Mouse (Mus musculus) neural tube, embryonic 13.5 days (tissue): ENCODE data around the gene Tff3. TPM values are rescaled to one million over a fixed set of nuclear protein-coding genes. Genes with fewer than 3 reads are reported as not detected.

Experiments used
- ATAC-seq: fragments of 200-750 bp; cut with Nextera tagmentation; 2 replicates; pipeline ENCODE4 v1.8.0; 2017; ENCODE audit warnings: low read depth, mild to moderate bottlenecking, moderate TSS enrichment, moderate library complexity
- H3K27ac ChIP-seq: fragments of 300-500 bp; sonication (generic); replicated peaks from 2 replicates; pipeline ENCODE4 v1.5.1; 2015; ENCODE audit warnings: moderate library complexity, mild to moderate bottlenecking, inconsistent platforms
- H3K27me3 ChIP-seq: fragments of 300-500 bp; sonication (generic); 2 replicates; pipeline ENCODE4 v1.6.1; 2015; ENCODE audit warnings: mild to moderate bottlenecking, inconsistent platforms
- H3K36me3 ChIP-seq: fragments of 300-500 bp; sonication (generic); 2 replicates; pipeline ENCODE4 v1.6.1; 2015; ENCODE audit warnings: mild to moderate bottlenecking, inconsistent platforms
- H3K4me1 ChIP-seq: fragments of 300-500 bp; sonication (generic); replicated peaks from 2 replicates; pipeline ENCODE4 v1.6.1; 2015; ENCODE audit warnings: inconsistent platforms
- H3K4me2 ChIP-seq: fragments of 300-500 bp; sonication (generic); 2 replicates; pipeline ENCODE4 v1.6.1; 2015; ENCODE audit warnings: inconsistent platforms, mild to moderate bottlenecking, moderate library complexity
- H3K4me3 ChIP-seq: fragments of 300-500 bp; sonication (generic); 2 replicates; pipeline ENCODE4 v1.5.1; 2015; ENCODE audit warnings: mild to moderate bottlenecking, inconsistent platforms
- H3K9ac ChIP-seq: fragments of 300-500 bp; sonication (generic); 2 replicates; pipeline ENCODE4 v1.6.1; 2015; ENCODE audit warnings: moderate library complexity, mild to moderate bottlenecking, inconsistent platforms
- H3K9me3 ChIP-seq: fragments of 300-500 bp; sonication (generic); 2 replicates; pipeline ENCODE4 v1.6.1; 2016; ENCODE audit warnings: inconsistent platforms
- WGBS: fragments of 180-500 bp; shearing (Covaris S2); methylation state at CpG from one replicate; pipeline ENCODE4 v1.1.7; 2015; 5-methylcytosine and 5-hydroxymethylcytosine counted together
- polyA plus RNA-seq: library from polyadenylated mRNA; unstranded; fragments of >200 nt; fragmentation: Nextera tagmentation; extraction: Ambion mirVana; gene quantifications from 2 replicates; pipeline ENCODE4 v1.2.1, GENCODE M21; 2015

The Tff3 gene
- polyA plus RNA-seq, 1 experiment from 2014 or later, result 2.8 TPM

DNA sequence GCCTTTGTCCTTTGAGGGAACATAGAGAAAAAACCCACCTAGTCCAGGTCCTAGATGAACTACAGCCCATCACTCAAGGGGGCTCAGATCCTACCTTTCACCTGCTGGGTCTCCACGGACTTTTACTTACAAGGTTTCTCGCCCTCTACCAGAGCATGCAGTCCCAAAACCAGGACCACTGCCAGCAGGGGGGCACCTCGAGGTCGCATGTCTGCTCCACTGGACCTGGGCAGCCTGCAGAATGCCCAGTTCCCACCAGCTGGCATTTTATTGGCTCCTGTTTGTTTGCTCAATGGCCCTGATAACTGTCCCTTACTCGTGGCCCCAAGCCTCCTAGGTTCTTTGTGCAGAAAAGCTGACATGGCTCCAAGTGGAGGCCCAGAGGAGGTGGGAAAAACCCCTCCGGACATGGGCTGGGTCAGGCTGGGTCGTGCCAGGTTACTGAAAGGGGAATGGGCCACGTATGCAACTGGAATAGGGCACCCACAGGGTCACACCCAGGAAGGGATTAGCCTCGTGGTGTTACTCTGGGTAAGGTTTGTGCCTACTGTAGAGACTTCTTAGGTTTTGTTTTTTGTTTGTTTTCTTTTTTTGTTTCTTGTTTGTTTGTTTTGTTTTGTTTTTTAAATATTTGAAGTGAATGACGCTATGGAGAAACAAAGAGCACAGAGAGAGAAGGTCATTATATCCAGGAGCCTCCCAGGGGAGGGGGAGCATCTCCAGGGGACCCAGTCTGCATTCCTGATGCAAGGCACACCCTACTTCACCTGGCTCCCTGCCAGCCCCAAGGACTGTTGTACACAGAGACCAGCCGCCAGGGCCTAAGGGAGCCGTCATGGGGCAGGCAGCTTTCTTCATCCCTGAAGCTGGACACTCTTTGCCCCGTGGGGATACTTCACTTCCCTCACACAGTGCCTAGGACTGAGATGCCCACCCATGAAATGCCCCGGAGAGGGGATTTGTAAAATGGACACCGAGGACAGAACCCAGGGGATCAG lies 14.9 kb upstream of the Tff3 start, which contains the start of gene Tff2:
Gene Tff2 (minus strand): TSS at position 243 of the 998 bp plus-strand sequence.
- H3K9me3 ChIP-seq, result peaks cover 4% of the 10 kb centered on the region; the same call in 1 of the 2 replicates
- H3K4me2 ChIP-seq, result no peak within 1 kb of the TSS
- no peak within 1 kb of the TSS for H3K4me3 ChIP-seq
- no peak; the same call in 1 of the 2 replicates for ATAC-seq
- no peaks in the 10 kb centered on the region for H3K27me3 ChIP-seq
- 62% methylated on average over 15 of the region's 15 CpGs for WGBS
- peaks cover 9% of the 10 kb centered on the region; the same call in 1 of the 2 replicates for H3K4me1 ChIP-seq
- H3K36me3 ChIP-seq, result no peaks in the 10 kb centered on the region
- no peak within 1 kb of the TSS for H3K9ac ChIP-seq
- no peak within 1 kb of the TSS for H3K27ac ChIP-seq

DNA sequence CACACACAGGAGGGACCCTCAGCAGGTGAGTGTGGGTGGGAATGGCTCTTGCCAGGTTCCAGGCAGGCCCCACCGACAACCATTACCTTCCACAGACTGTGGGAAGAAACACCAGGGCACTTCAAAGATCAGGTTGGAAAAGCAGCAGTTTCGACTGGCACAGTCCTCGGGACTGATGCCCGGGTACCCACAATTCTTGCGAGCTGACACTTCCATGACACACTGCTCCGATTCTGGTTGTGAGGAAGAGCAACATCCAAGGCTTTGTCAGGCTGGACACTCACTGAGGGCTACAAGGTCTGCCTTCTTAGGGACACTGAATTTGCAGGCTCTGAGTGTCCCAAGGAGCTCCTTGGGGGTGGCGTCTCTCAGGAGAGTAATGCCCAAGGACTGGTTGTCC lies 12.7 kb upstream of the Tff3 start:
- Histone ChIP-seq H3K4me2 (no peak overlapping the region), H3K4me3 (no peak overlapping the region), H3K4me1 (peaks cover 9% of the 10 kb centered on the region; the same call in 1 of the 2 replicates), H3K36me3 (no peaks in the 10 kb centered on the region), H3K27me3 (no peaks in the 10 kb centered on the region), H3K9me3 (no peaks in the 10 kb centered on the region; the same call in 1 of the 2 replicates), H3K9ac (no peak overlapping the region), H3K27ac (no peak overlapping the region)
- WGBS, result 94% methylated on average over 7 of the region's 7 CpGs
- ATAC-seq, result no peak

DNA sequence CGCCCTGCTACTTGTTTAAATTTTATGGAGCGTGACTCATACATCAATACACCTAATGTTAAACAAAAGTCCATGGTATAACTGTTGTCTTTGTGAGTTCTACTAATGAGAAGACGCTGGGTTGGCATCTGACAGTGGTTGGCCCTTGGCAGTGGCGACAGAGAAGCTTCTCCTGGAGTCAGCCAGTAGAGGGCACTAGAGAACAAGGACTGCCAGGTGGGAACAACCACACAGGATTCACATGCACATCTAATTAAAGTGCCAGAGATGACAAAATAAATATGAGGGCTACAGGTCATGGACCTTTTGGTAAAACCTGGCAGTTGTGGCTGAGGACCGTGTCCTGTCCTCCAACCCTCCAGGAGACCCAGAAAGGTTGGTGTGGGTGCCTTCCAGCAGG lies 9.0 kb upstream of the Tff3 start:
- no peaks in the 10 kb centered on the region for H3K9me3 ChIP-seq
- no peaks in the 10 kb centered on the region for H3K36me3 ChIP-seq
- no peak overlapping the region for H3K9ac ChIP-seq
- no peaks in the 10 kb centered on the region for H3K4me1 ChIP-seq
- no peak overlapping the region for H3K4me3 ChIP-seq
- H3K27ac ChIP-seq, result no peak overlapping the region
- no peaks in the 10 kb centered on the region for H3K27me3 ChIP-seq
- WGBS, result 16% methylated on average over 5 of the region's 5 CpGs
- ATAC-seq, result peak; percentile 47; the same call in 1 of the 2 replicates
- no peak overlapping the region for H3K4me2 ChIP-seq

DNA sequence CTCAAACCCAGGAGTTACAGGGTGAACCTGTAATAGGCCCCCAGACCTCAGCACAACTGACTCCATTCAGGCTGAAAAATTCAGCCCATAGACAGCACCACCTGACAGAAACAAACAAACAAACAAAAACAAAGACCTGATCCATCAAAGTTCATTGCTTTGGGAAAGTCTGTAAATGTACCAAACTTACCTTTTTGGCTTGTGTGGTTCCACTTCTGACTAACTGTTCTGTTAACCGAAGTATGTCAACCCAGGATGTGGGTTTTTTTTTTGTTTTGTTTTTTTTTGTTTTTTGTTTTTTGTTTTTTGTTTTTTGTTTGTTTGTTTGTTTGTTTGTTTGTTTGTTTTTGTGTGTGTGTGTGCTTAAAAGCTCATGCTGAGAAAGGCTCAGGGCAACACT lies 7.4 kb upstream of the Tff3 start:
- Histone ChIP-seq H3K9me3 (no peaks in the 10 kb centered on the region), H3K9ac (no peak overlapping the region)
- 87% methylated on average over 1 of the region's 1 CpGs for WGBS

DNA sequence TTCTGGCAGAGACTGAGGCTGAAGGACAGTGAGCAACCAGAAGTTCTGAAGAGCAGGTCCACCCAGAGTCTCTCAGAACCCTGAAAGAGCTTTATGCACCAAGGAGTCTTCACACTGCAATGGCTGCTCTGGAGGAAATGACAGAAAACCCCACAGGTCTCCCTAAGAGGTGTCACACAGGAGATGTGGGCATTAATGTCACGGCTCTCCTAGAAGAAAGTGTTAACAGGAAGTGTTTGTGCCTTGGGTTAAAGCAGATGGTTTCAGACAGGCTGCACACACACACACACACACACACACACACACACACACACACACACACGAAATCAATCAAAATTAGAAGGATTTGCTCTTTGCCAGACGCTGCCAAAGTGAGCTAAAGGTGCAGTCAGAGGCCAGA lies 6.8 kb upstream of the Tff3 start:
- no peak overlapping the region for H3K27ac ChIP-seq

More for the DNA sequence above, 7.4 kb upstream of the Tff3 start:
- no peaks in the 10 kb centered on the region for H3K4me1 ChIP-seq
- no peaks in the 10 kb centered on the region for H3K36me3 ChIP-seq
- H3K27ac ChIP-seq, result no peak overlapping the region
- no peak for ATAC-seq
- H3K4me3 ChIP-seq, result no peak overlapping the region
- H3K4me2 ChIP-seq, result no peak overlapping the region
- no peaks in the 10 kb centered on the region for H3K27me3 ChIP-seq

DNA sequence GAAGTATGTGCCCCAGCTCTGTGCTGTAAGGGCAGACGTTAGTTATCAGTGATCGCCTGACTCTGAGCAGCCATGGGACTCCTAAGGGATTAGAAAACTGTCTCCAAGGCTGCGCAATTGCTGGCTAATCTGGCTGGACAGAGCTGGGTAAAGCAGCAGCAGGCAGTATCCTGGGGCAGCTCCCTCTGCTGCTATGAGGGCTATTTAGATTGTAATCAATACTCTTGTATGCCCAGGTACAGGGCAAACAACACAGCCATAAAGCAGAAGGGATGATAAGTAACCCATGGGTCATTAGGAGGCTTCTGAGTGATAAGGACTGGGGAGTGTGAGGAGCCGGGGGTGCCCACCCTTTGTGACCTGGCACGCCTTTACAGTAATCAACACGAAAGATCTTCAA lies 5.5 kb upstream of the Tff3 start:
- H3K4me2 ChIP-seq, result no peak overlapping the region
- no peaks in the 10 kb centered on the region for H3K9me3 ChIP-seq
- no peak for ATAC-seq
- no peaks in the 10 kb centered on the region for H3K4me1 ChIP-seq
- WGBS, result 80% methylated on average over 6 of the region's 6 CpGs
- no peak overlapping the region for H3K9ac ChIP-seq
- H3K27me3 ChIP-seq, result no peaks in the 10 kb centered on the region
- no peak overlapping the region for H3K27ac ChIP-seq
- H3K36me3 ChIP-seq, result no peaks in the 10 kb centered on the region
- H3K4me3 ChIP-seq, result no peak overlapping the region

More for the DNA sequence above, 6.8 kb upstream of the Tff3 start:
- Histone ChIP-seq H3K9me3 (no peaks in the 10 kb centered on the region), H3K4me1 (no peaks in the 10 kb centered on the region), H3K27me3 (no peaks in the 10 kb centered on the region), H3K4me2 (no peak overlapping the region), H3K4me3 (no peak overlapping the region), H3K9ac (no peak overlapping the region), H3K36me3 (no peaks in the 10 kb centered on the region)
- 59% methylated on average over 3 of the region's 3 CpGs for WGBS
- ATAC-seq, result no peak

DNA sequence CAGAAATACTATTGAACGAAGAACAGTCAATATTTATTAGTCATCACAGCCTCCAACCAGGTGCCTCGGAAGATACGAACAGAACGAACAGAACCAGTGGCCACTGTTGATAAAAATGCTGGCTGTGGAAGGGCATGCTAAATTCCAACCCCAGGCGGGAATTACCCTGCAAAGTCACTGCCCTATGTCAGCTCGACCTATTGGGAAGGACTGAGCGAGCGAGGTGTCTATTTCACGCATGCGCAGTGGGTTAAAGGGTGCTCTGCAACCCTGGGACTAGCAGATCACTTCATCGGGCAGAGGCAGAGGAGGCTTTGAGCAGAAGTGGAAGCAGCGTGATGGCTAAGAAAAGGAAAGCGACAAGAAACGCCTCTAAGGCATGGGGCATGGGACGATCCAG lies 4.3 kb upstream of the Tff3 start:
- no peak for ATAC-seq
- Histone ChIP-seq H3K4me2 (no peak overlapping the region), H3K27me3 (no peaks in the 10 kb centered on the region), H3K27ac (no peak overlapping the region), H3K9me3 (no peaks in the 10 kb centered on the region), H3K9ac (no peak overlapping the region), H3K4me1 (peaks cover 3% of the 10 kb centered on the region), H3K4me3 (no peak overlapping the region), H3K36me3 (no peaks in the 10 kb centered on the region)
- 72% methylated on average over 15 of the region's 15 CpGs for WGBS

DNA sequence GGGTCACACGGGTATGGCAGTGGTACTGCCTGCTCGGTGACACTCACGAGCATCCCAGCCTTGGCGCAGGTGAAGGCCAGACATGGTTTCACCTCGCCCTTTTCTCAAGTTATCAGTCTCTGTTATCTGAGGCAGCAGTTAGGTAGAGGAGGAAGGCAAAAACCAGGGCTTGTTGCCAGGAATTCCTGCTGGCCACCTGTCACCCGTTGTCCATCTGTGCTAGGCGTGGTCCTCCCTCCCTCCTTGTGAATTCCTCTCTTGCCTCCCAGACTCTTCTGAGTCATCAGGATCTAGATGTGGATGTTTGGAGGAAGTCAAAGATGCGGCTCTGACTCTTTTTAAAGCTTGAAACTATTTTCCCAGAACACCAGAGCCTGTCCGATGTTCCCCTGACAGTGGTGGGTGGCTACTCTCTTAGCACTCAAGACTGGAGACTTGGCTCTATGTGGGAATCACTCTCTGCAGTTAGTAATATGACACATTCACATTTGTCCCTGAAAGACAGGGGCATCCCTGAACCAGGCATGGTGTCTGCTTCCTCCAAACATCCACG lies 1.9 kb upstream of the Tff3 start:
- Histone ChIP-seq H3K4me1 (peaks cover 3% of the 10 kb centered on the region), H3K4me2 (no peak overlapping the region), H3K9me3 (no peaks in the 10 kb centered on the region), H3K27me3 (no peaks in the 10 kb centered on the region), H3K27ac (no peak overlapping the region), H3K4me3 (no peak overlapping the region), H3K9ac (no peak overlapping the region), H3K36me3 (no peaks in the 10 kb centered on the region)
- no peak for ATAC-seq
- 83% methylated on average over 10 of the region's 10 CpGs for WGBS

DNA sequence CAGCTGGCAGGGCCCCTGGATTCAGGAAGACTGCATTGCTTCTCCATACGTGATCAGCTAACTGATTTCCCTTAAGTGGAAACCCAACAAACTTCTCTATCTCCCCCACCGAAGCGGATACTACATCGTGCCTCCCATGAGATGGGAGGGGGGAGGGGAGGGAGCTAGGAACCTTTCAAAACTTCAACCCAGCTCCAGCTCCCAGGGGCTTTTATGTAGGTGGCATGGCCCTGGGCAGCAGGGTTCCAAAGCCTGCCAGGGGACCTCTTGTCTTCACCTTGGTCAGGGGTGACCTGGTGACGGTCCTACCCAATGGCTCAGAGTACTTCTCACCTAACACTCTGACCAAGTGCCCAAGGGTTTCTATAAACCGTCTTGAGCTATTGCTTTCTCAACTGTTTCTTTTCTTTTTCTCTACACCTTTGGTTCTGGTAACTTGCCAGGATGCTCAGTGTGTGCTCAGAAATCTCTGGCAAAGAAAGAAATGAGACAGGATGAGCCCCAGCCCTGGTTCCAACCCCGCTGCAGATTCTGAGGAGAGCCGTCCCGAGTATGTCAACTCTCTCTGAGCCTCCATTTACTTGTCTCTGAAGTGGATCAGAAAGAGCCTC lies 633 bp downstream of the Tff3 start:
- Histone ChIP-seq H3K4me1 (peaks cover 11% of the 10 kb centered on the region), H3K36me3 (no peaks in the 10 kb centered on the region)
- WGBS, result 90% methylated on average over 9 of the region's 9 CpGs

DNA sequence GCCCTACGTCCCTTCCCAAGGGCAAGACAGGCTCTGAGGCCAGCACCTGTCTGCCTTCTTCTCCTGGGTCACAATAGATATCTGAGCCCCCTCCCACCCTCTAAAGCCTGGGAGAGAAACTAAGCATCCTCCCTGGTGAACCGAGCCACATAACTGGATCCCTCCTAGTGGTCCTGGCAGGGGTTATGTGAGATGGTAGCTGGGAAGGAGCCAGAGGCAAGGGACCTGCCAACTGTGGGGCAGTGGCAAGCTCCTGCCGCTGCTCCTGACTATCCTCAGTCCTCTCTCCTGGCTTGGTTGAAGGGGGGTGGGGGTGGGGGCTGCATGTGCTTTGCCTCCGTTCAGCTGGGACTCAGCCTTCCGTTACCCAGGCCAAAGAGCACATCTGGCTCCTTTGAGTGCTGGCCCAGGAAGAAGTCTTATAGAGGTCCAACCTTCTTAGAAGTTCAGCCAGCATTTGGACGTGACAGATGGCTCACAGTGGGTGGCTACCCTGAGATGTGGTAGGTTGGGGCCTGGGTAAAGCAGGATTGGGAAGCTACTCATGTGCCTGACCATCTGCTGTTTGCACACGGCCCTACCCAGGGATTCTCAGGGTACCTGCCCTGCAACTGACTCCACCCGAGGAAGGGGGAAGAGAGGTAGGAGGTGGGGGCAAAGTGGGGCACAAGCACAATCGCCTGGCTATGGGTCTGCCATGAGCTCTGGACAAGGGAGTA lies 3.7 kb downstream of the Tff3 start:
- no peak for ATAC-seq

More for the DNA sequence above, 633 bp downstream of the Tff3 start:
- H3K27me3 ChIP-seq, result no peaks in the 10 kb centered on the region
- ATAC-seq, result no peak
- H3K27ac ChIP-seq, result no peak overlapping the region
- no peak overlapping the region for H3K4me3 ChIP-seq
- H3K4me2 ChIP-seq, result no peak overlapping the region
- H3K9ac ChIP-seq, result no peak overlapping the region
- H3K9me3 ChIP-seq, result no peaks in the 10 kb centered on the region

DNA sequence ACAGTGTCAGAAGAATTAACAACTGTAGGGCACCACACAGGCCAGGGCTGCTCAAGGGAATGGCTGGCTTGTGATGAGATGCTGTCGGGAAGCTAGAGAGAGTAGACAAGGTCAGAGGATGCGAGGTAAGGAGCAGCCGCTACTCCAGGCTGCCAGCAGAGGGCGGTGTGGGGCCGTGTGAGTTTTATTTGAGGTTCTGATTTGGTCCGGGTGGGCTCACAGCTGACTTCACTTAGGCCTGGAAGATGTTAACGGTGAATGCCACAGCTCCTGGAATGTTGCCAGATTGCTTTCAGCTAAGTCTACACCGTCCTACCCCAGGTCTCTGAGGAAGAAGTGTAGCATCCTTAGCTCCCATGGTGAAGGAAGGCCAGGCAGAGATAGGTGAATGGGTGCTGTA lies 7.5 kb downstream of the Tff3 start:
- no peak overlapping the region for H3K9ac ChIP-seq
- H3K36me3 ChIP-seq, result no peaks in the 10 kb centered on the region
- peaks cover 4% of the 10 kb centered on the region; the same call in 1 of the 2 replicates for H3K9me3 ChIP-seq
- 14% methylated on average over 8 of the region's 8 CpGs for WGBS
- no peak overlapping the region for H3K4me3 ChIP-seq
- H3K27ac ChIP-seq, result no peak overlapping the region
- peaks cover 7% of the 10 kb centered on the region; the same call in 1 of the 2 replicates for H3K4me1 ChIP-seq
- no peaks in the 10 kb centered on the region for H3K27me3 ChIP-seq
- no peak overlapping the region for H3K4me2 ChIP-seq
- no peak for ATAC-seq

More for the DNA sequence above, 3.7 kb downstream of the Tff3 start:
- H3K4me1 ChIP-seq, result peaks cover 11% of the 10 kb centered on the region
- H3K27me3 ChIP-seq, result no peaks in the 10 kb centered on the region
- peaks cover 4% of the 10 kb centered on the region; the same call in 1 of the 2 replicates for H3K9me3 ChIP-seq
- H3K27ac ChIP-seq, result no peak overlapping the region
- H3K36me3 ChIP-seq, result no peaks in the 10 kb centered on the region
- H3K4me3 ChIP-seq, result no peak overlapping the region
- H3K4me2 ChIP-seq, result no peak overlapping the region
- peak overlapping the region; percentile 31; the same call in 1 of the 2 replicates for H3K9ac ChIP-seq
- 46% methylated on average over 9 of the region's 9 CpGs for WGBS
